ENCODE assay signal across 8 mouse cellular contexts in the genomic region with DNA sequence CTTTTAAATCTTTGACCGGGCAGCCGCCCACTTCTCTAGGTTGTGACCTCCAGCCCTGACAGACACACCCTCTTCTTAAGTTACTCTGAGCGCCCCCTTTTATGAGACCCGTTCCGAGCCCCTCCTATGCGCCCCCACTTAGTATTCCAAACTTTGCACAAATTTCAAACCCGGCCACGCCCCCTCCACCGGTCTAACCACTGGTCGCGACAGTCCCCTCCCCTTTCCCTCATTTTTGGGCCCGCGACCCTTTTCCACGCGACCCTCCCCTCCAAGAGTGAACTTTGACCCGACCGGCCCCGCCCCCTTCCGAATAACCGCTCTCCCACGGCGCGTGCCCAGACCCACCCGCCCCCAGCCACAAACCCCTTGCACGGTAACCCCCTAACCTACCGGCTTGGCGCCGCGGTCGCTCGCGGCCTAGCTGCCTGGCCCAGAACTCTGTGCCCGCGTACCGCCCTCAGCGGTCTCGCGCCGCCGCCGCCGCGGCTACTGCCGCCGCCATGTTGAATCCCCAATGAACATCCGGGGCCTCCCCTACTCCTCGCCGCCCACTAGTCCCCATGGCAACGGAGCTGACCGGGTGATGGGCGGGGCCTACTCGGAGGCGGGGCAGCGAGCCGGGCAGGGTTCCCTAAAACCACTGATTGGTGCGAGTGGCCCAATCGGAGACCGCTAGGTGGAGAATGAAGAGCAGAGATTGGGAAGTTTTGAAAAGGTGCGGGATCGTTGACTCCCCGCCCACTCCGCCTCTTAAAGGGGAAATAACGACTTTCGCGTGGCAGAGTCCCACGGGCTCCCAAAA. TPM values are rescaled to one million over a fixed set of nuclear protein-coding genes. Genes with fewer than 3 reads are reported as not detected.
DNase-seq lines count a peak whose midpoint lies in the region; ATAC-seq lines count a peak whose summit lies in the region.

Samd4b (minus strand) TSS at position 503 of the 805 bp plus-strand sequence.
Pak4 (minus strand) TSS at position 544 of the 805 bp plus-strand sequence.

- H3K36me3 ChIP-seq in forebrain, embryonic 11.5 days (ENCODE audit: control insufficient read depth, insufficient read depth, low read length) = no peaks in the 10 kb centered on the region
- no peaks in the 10 kb centered on the region for H3K36me3 ChIP-seq in heart, embryonic 16.5 days (ENCODE audit: control insufficient read depth, insufficient read depth)
- peaks cover 9% of the 10 kb centered on the region; the same call in 1 of the 2 replicates for H3K36me3 ChIP-seq in liver, embryonic 15.5 days (replicated peaks)
- H3K36me3 ChIP-seq in neural tube, embryonic 12.5 days = 0 out of 2 replicates have a peak, but pooled peaks cover 3% of the 10 kb centered on the region

- H3K9ac ChIP-seq in forebrain, embryonic 11.5 days (ENCODE audit: low read length) = peak within 1 kb of the TSS; percentile 80
- peak within 1 kb of the TSS; percentile 86 for H3K9ac ChIP-seq in heart, embryonic 16.5 days (ENCODE audit: low read length)
- peak within 1 kb of the TSS; percentile 76 for H3K9ac ChIP-seq in liver, embryonic 15.5 days
- H3K9ac ChIP-seq in neural tube, embryonic 12.5 days = peak within 1 kb of the TSS; percentile 73

- H3K4me3 ChIP-seq in forebrain, embryonic 11.5 days (ENCODE audit: low read depth, low read length) = peak within 1 kb of the TSS; percentile 68
- H3K4me3 ChIP-seq in heart, embryonic 16.5 days (ENCODE audit: low read length) = peak within 1 kb of the TSS; percentile 78
- peak within 1 kb of the TSS; percentile 80 for H3K4me3 ChIP-seq in liver, embryonic 15.5 days (replicated peaks)
- peak within 1 kb of the TSS; percentile 64 for H3K4me3 ChIP-seq in neural tube, embryonic 12.5 days

- ATAC-seq in forebrain, embryonic 11.5 days (replicated peaks; ENCODE audit: low FRiP score) = peak; percentile 96
- ATAC-seq in heart, embryonic 16.5 days (replicated peaks; ENCODE audit: extremely low read depth, insufficient read depth, low FRiP score) = peak; percentile 95
- ATAC-seq in liver, embryonic 15.5 days (ENCODE audit: insufficient read depth) = peak; percentile 82
- ATAC-seq in neural tube, embryonic 12.5 days (ENCODE audit: low FRiP score, low read depth) = peak; percentile 88

- H3K4me1 ChIP-seq in forebrain, embryonic 11.5 days (replicated peaks; ENCODE audit: control insufficient read depth, insufficient read depth, low read length) = peaks cover 8% of the 10 kb centered on the region
- peaks cover 36% of the 10 kb centered on the region for H3K4me1 ChIP-seq in heart, embryonic 16.5 days (ENCODE audit: control insufficient read depth, insufficient read depth, low read length)
- peaks cover 65% of the 10 kb centered on the region for H3K4me1 ChIP-seq in liver, embryonic 15.5 days (replicated peaks)
- H3K4me1 ChIP-seq in neural tube, embryonic 12.5 days = peaks cover 39% of the 10 kb centered on the region

- DNase-seq in CD8-positive naive resting alpha-beta T cell, adult 2 months (ENCODE audit: low read depth in 2 of 2, low spot score in 2 of 2) = peak; percentile 100
- DNase-seq in c-Kit-positive CD71-negative TER-119-negative erythroid progenitor cells, embryonic 14.5 days (ENCODE audit: low read depth) = peak; percentile 95
- peak; percentile 100 for DNase-seq in forebrain, embryonic 11.5 days (ENCODE audit: low spot score)
- peak; percentile 99 to 100 for DNase-seq in kidney, postnatal 36 days
- peak; percentile 96 for DNase-seq in telencephalon, adult 2 months (ENCODE audit: low read depth, low spot score)

- WGBS in forebrain, embryonic 11.5 days = under 1% methylated on average over 55 of the region's 66 CpGs
- under 1% methylated on average over 66 of the region's 66 CpGs for WGBS in heart, embryonic 16.5 days
- under 1% methylated on average over 66 of the region's 66 CpGs for WGBS in liver, embryonic 15.5 days (ENCODE audit: insufficient replicate concordance)
- under 1% methylated on average over 65 of the region's 66 CpGs for WGBS in neural tube, embryonic 12.5 days

- peak within 1 kb of the TSS; percentile 86 for H3K4me2 ChIP-seq in forebrain, embryonic 11.5 days (ENCODE audit: low read depth, low read length, severe bottlenecking)
- H3K4me2 ChIP-seq in heart, embryonic 16.5 days (ENCODE audit: low read depth, low read length) = peak within 1 kb of the TSS; percentile 83
- H3K4me2 ChIP-seq in liver, embryonic 15.5 days = peak within 1 kb of the TSS; percentile 82
- peak within 1 kb of the TSS; percentile 80 for H3K4me2 ChIP-seq in neural tube, embryonic 12.5 days (replicated peaks)

- H3K27ac ChIP-seq in forebrain, embryonic 11.5 days (ENCODE audit: low read depth, low read length) = peak within 1 kb of the TSS; percentile 83
- peak within 1 kb of the TSS; percentile 65 for H3K27ac ChIP-seq in heart, embryonic 16.5 days (ENCODE audit: low read length)
- peak within 1 kb of the TSS; percentile 95 for H3K27ac ChIP-seq in liver, embryonic 15.5 days (replicated peaks)
- peak within 1 kb of the TSS; percentile 62; the same call in 1 of the 2 replicates for H3K27ac ChIP-seq in neural tube, embryonic 12.5 days

- no peaks in the 10 kb centered on the region for H3K9me3 ChIP-seq in forebrain, embryonic 11.5 days (ENCODE audit: control insufficient read depth, low read length)
- H3K9me3 ChIP-seq in heart, embryonic 16.5 days (replicated peaks; ENCODE audit: control insufficient read depth, low read length) = no peaks in the 10 kb centered on the region
- H3K9me3 ChIP-seq in liver, embryonic 15.5 days (replicated peaks) = no peaks in the 10 kb centered on the region
- no peaks in the 10 kb centered on the region for H3K9me3 ChIP-seq in neural tube, embryonic 12.5 days

- no peaks in the 10 kb centered on the region for H3K27me3 ChIP-seq in forebrain, embryonic 11.5 days (ENCODE audit: control insufficient read depth, insufficient read depth, low read length)
- H3K27me3 ChIP-seq in heart, embryonic 16.5 days (ENCODE audit: control insufficient read depth, insufficient read depth, low read length) = no peaks in the 10 kb centered on the region
- no peaks in the 10 kb centered on the region for H3K27me3 ChIP-seq in liver, embryonic 15.5 days
- H3K27me3 ChIP-seq in neural tube, embryonic 12.5 days (replicated peaks) = no peaks in the 10 kb centered on the region

RNA-seq across cellular contexts. Expression of gene Samd4b, which starts in this region (rescaled TPM):
- polyA plus RNA-seq in forebrain, embryonic 11.5 days (2014; fragmentation: Nextera tagmentation; extraction: Ambion mirVana) = 40.7 and 41.1 TPM in 2 replicates
- polyA plus RNA-seq in heart, embryonic 16.5 days (2015; fragmentation: Nextera tagmentation; extraction: Ambion mirVana) = 16.0 and 20.6 TPM in 2 replicates
- polyA plus RNA-seq in liver, embryonic 15.5 days (2015; fragmentation: Nextera tagmentation; extraction: Ambion mirVana) = 5.6 and 6.6 TPM in 2 replicates
- 33.1 and 35.0 TPM in 2 replicates for polyA plus RNA-seq in neural tube, embryonic 12.5 days (2016; fragmentation: Nextera tagmentation; extraction: Ambion mirVana)

RNA-seq across cellular contexts. Expression of gene Pak4, which starts in this region (rescaled TPM):
- 50.7 and 56.2 TPM in 2 replicates for polyA plus RNA-seq in forebrain, embryonic 11.5 days (2014; fragmentation: Nextera tagmentation; extraction: Ambion mirVana)
- 25.1 and 30.0 TPM in 2 replicates for polyA plus RNA-seq in heart, embryonic 16.5 days (2015; fragmentation: Nextera tagmentation; extraction: Ambion mirVana)
- polyA plus RNA-seq in liver, embryonic 15.5 days (2015; fragmentation: Nextera tagmentation; extraction: Ambion mirVana) = 17.9 and 19.2 TPM in 2 replicates
- 29.3 and 31.7 TPM in 2 replicates for polyA plus RNA-seq in neural tube, embryonic 12.5 days (2016; fragmentation: Nextera tagmentation; extraction: Ambion mirVana)

Comparison
In these comparisons a context has a peak if more than half of its experiments do, and no peak if none do; other contexts are left out.
1. Peak in every context shown above with its lines: DNase-seq, ATAC-seq, H3K4me3 ChIP-seq and H3K27ac ChIP-seq.